Mouse (Mus musculus) common myeloid progenitor, adult 5-6 weeks (primary cell): ENCODE results near the gene Gp1bb. TPM values are rescaled to one million over a fixed set of nuclear protein-coding genes. Genes with fewer than 3 reads are reported as not detected.

Source experiments
- ATAC-seq: replicated peaks from 2 replicates; pipeline ENCODE4 v1.8.0; 2016; ENCODE audit warnings: low read depth, mild to moderate bottlenecking, moderate TSS enrichment, inconsistent platforms; ENCODE audit not compliant: poor library complexity, severe bottlenecking
- total RNA-seq: library from RNA; stranded (forward); fragments of 200-1000, 187-1606 nt; gene quantifications from 2 replicates; pipeline ENCODE4 v1.2.3, GENCODE M21; 2017

The Gp1bb gene
- total RNA-seq, 1 experiment from 2014 or later = 7.3 TPM

- 0 out of 2 replicates have a peak, but pooled peaks have one; percentile 12 for ATAC-seq
Measured at GRCm38 (mm10) chr16:18629390-18630231, 7.4 kb upstream of the Gp1bb start, which contains the start of gene Sept5. Gene Sept5 (minus strand): TSS chr16:18629954.

- ATAC-seq = no peak
Measured at GRCm38 (mm10) chr16:18628948-18629340, 6.7 kb upstream of the Gp1bb start.

GRCm38 (mm10) chr16:18628206-18628947 is 6.2 kb upstream of the Gp1bb start:
- no peak for ATAC-seq

- ATAC-seq = no peak
Measured at GRCm38 (mm10) chr16:18627163-18627562, 5.0 kb upstream of the Gp1bb start.

GRCm38 (mm10) chr16:18626376-18626878 is 4.2 kb upstream of the Gp1bb start, which contains the start of gene Gm49601:
Gene Gm49601 (minus strand): TSS chr16:18626427.
- ATAC-seq = peak; percentile 67

GRCm38 (mm10) chr16:18625791-18626311 is 3.6 kb upstream of the Gp1bb start:
- ATAC-seq = no peak

GRCm38 (mm10) chr16:18625097-18625496 is 2.9 kb upstream of the Gp1bb start:
- no peak for ATAC-seq

- no peak for ATAC-seq
Measured at GRCm38 (mm10) chr16:18624641-18625040, 2.4 kb upstream of the Gp1bb start.

- ATAC-seq = no peak
Measured at GRCm38 (mm10) chr16:18623751-18624540, 1.7 kb upstream of the Gp1bb start.

- ATAC-seq = 0 out of 2 replicates have a peak, but pooled peaks have one; percentile 8
Measured at GRCm38 (mm10) chr16:18622916-18623750, 930 bp upstream of the Gp1bb start.

- peak; percentile 40 for ATAC-seq
Measured at GRCm38 (mm10) chr16:18621362-18622001, 721 bp downstream of the Gp1bb start.

- no peak for ATAC-seq
Measured at GRCm38 (mm10) chr16:18620601-18621361, 1.4 kb downstream of the Gp1bb start.

- no peak for ATAC-seq
Measured at GRCm38 (mm10) chr16:18620201-18620600, 2.0 kb downstream of the Gp1bb start.

- ATAC-seq = no peak
Measured at GRCm38 (mm10) chr16:18619110-18619509, 3.1 kb downstream of the Gp1bb start.

- ATAC-seq = no peak
Measured at GRCm38 (mm10) chr16:18618297-18618696, 3.9 kb downstream of the Gp1bb start.

GRCm38 (mm10) chr16:18617370-18618065 is 4.7 kb downstream of the Gp1bb start:
- peak; percentile 71 for ATAC-seq

GRCm38 (mm10) chr16:18613301-18613700 is 8.9 kb downstream of the Gp1bb start:
- no peak for ATAC-seq
